Mouse (Mus musculus) spleen, adult 2 months (tissue): Measurements from ENCODE around the gene Atg2b.

Experiments
- CTCF ChIP-seq: fragments of 200-500 bp; IDR thresholded peaks from 2 replicates; pipeline ENCODE4 v1.5.1; 2011; ENCODE audit warnings: mild to moderate bottlenecking, inconsistent platforms; ENCODE audit not compliant: insufficient read depth, insufficient read length, insufficient replicate concordance; ENCODE audit errors: extremely low read depth
- POLR2A ChIP-seq: fragments of 200-500 bp; IDR thresholded peaks from 2 replicates; pipeline ENCODE4 v1.6.1; 2011; ENCODE audit warnings: low read depth, low read length, inconsistent platforms

DNA sequence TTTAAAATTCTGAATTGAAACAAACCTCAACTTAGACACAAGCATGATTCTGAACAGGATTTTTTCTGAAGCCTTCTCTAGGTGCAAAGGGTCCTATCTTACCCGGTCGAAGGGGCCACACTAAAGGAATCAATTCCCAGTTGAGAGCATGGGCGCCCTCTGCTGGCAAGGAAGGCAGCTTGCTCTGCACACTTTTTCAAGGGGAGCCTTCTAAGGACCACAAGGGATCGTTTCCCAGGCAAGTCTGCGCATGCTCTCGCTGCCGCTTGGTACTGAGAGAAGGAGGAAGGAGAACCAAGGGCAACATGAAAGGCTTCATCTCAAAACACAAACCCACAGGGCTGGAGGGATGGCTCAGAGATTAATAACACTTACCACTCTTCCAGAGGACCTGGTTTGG lies 73.3 kb downstream of the Atg2b start:
- TF ChIP-seq CTCF: peak; percentile 71; the same call in 1 of the 2 replicates
- TF ChIP-seq POLR2A: no peak
